In the genomic region with DNA sequence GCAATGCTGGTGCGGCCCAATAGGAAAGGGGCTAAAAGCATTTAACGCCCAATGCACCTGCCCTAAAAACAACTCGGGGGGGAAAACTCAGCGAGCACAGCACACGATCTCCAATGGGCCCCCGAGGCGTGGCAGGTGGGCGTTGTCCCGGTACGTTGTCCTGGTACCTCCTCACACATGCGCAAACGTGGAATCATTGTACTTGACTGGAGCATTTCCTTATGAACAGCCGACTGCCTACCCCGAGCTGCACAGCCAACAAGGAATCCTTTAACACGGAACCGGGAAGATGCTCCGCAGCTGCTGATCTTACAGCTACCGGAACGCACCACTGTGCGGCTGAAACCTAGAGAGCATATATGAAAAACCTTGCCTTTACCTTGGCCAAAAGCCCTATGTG, we compare ENCODE assay signal across 35 mouse cellular contexts. TPM values are rescaled to one million over a fixed set of nuclear protein-coding genes. Genes with fewer than 3 reads are reported as not detected.
DNase-seq lines count a peak whose midpoint lies in the region; ATAC-seq and TF ChIP-seq lines count a peak whose summit lies in the region.
"Had no signal": no experiment of that assay in that cellular context is flagged by ENCODE, and none has a peak within 500 bp of the region (broad histone marks: within the 10 kb centered on the region; RNA-seq: fewer than 3 reads in every experiment).

No protein-coding gene starts in this region.

- no peak overlapping the region for H3K27ac ChIP-seq in ES-E14 (ENCODE audit: insufficient read depth, low read depth, low read length, poor library complexity, severe bottlenecking)
- H3K27ac ChIP-seq in embryonic facial prominence, embryonic 10.5 days (replicated peaks), result no peak overlapping the region
- H3K27ac ChIP-seq in stomach, postnatal 0 days (replicated peaks), result no peak overlapping the region
- H3K27ac ChIP-seq in forebrain, embryonic 11.5 days (ENCODE audit: low read depth, low read length), result no peak overlapping the region
- H3K27ac ChIP-seq: forebrain, embryonic 10.5 days; hindbrain, embryonic 10.5 days; hindbrain, embryonic 13.5 days had no signal

- no peaks in the 10 kb centered on the region for H3K36me3 ChIP-seq in E14TG2a.4 (ENCODE audit: insufficient read depth, low read length)
- no peaks in the 10 kb centered on the region for H3K36me3 ChIP-seq in ES-E14 (ENCODE audit: control insufficient read depth, insufficient read depth, low read length, poor library complexity, severe bottlenecking)
- H3K36me3 ChIP-seq in embryonic facial prominence, embryonic 10.5 days (replicated peaks), result no peaks in the 10 kb centered on the region
- H3K36me3 ChIP-seq in stomach, postnatal 0 days (ENCODE audit: control insufficient read depth, insufficient read depth, low read length), result no peaks in the 10 kb centered on the region
- H3K36me3 ChIP-seq in forebrain, embryonic 11.5 days (ENCODE audit: control insufficient read depth, insufficient read depth, low read length), result no peaks in the 10 kb centered on the region
- H3K36me3 ChIP-seq: forebrain, embryonic 10.5 days; hindbrain, embryonic 10.5 days; hindbrain, embryonic 13.5 days had no signal

- peak overlapping the region; percentile 2; the same call in 1 of the 2 replicates for H3K9ac ChIP-seq in ES-E14 (ENCODE audit: insufficient read depth, low read depth, low read length, poor library complexity, severe bottlenecking)
- H3K9ac ChIP-seq in stomach, postnatal 0 days (ENCODE audit: low read length), result no peak overlapping the region
- H3K9ac ChIP-seq in forebrain, embryonic 11.5 days (ENCODE audit: low read length), result no peak overlapping the region
- H3K9ac ChIP-seq: hindbrain, embryonic 13.5 days had no signal

- ATAC-seq in stomach, postnatal 0 days (ENCODE audit: low FRiP score, low TSS enrichment), result no peak
- no peak for ATAC-seq in forebrain, embryonic 11.5 days (replicated peaks; ENCODE audit: low FRiP score)
- ATAC-seq: forebrain, embryonic 14.5 days; hindbrain, embryonic 16.5 days; intestine, postnatal 0 days had no signal

- H3K9me3 ChIP-seq in E14TG2a.4 (ENCODE audit: low read length) (0 out of 2 replicates have a peak, but pooled peaks cover 2% of the 10 kb centered on the region), ES-E14 (ENCODE audit: control insufficient read depth, insufficient read depth, low read depth, low read length) (no peaks in the 10 kb centered on the region)
- H3K9me3 ChIP-seq in embryonic facial prominence, embryonic 10.5 days, result no peaks in the 10 kb centered on the region
- H3K9me3 ChIP-seq in stomach, postnatal 0 days (ENCODE audit: control insufficient read depth, low read length), result no peaks in the 10 kb centered on the region
- H3K9me3 ChIP-seq in forebrain, embryonic 11.5 days (ENCODE audit: control insufficient read depth, low read length), result no peaks in the 10 kb centered on the region
- H3K9me3 ChIP-seq: forebrain, embryonic 10.5 days; hindbrain, embryonic 13.5 days had no signal

- no peak overlapping the region for H3K4me2 ChIP-seq in stomach, postnatal 0 days (replicated peaks; ENCODE audit: low read depth)
- H3K4me2 ChIP-seq in forebrain, embryonic 11.5 days (ENCODE audit: low read depth, low read length, severe bottlenecking), result no peak overlapping the region
- H3K4me2 ChIP-seq: heart, embryonic 11.5 days; hindbrain, embryonic 13.5 days had no signal

- in situ Hi-C loops in ES-E14 (cut with MboI; ENCODE audit: low sequenced_read_pairs in 2 of 2, unreplicated experiment in 2 of 2), result no loop called here

- H3K4me1 ChIP-seq in E14TG2a.4 (replicated peaks; ENCODE audit: low read depth, low read length) (peaks cover 11% of the 10 kb centered on the region), ES-E14 (ENCODE audit: control insufficient read depth in 2 of 2, insufficient read depth in 2 of 2, low read length in 2 of 2, poor library complexity in 1 of 2) (peaks cover 0 to 2% of the 10 kb centered on the region in 2 experiments; a peak in 1 of 4 replicates)
- no peaks in the 10 kb centered on the region for H3K4me1 ChIP-seq in embryonic facial prominence, embryonic 10.5 days
- no peaks in the 10 kb centered on the region for H3K4me1 ChIP-seq in stomach, postnatal 0 days (replicated peaks; ENCODE audit: control insufficient read depth, insufficient read depth)
- no peaks in the 10 kb centered on the region for H3K4me1 ChIP-seq in forebrain, embryonic 11.5 days (replicated peaks; ENCODE audit: control insufficient read depth, insufficient read depth, low read length)
- H3K4me1 ChIP-seq: forebrain, embryonic 10.5 days; hindbrain, embryonic 10.5 days; hindbrain, embryonic 13.5 days had no signal

- H3K4me3 ChIP-seq in E14TG2a.4 (replicated peaks; ENCODE audit: low read length) (peak overlapping the region; percentile 54), ES-E14 (ENCODE audit: insufficient read depth in 1 of 2, low read depth in 1 of 2, low read length in 2 of 2, poor library complexity in 1 of 2, severe bottlenecking in 1 of 2) (peak overlapping the region in 1 of 2 experiments; percentile 31; a peak in 2 of 4 replicates)
- no peak overlapping the region for H3K4me3 ChIP-seq in embryonic facial prominence, embryonic 10.5 days
- H3K4me3 ChIP-seq in stomach, postnatal 0 days (ENCODE audit: low read depth, low read length), result no peak overlapping the region
- H3K4me3 ChIP-seq in forebrain, embryonic 11.5 days (ENCODE audit: low read depth, low read length), result no peak overlapping the region
- H3K4me3 ChIP-seq: forebrain, embryonic 10.5 days; hindbrain, embryonic 10.5 days; hindbrain, embryonic 13.5 days had no signal

- peaks cover 27% of the 10 kb centered on the region for H3K27me3 ChIP-seq in E14TG2a.4 (ENCODE audit: insufficient read depth, low read length)
- H3K27me3 ChIP-seq in embryonic facial prominence, embryonic 10.5 days (replicated peaks; ENCODE audit: low read depth, poor library complexity, severe bottlenecking), result peaks cover 10% of the 10 kb centered on the region
- H3K27me3 ChIP-seq in stomach, postnatal 0 days (ENCODE audit: control insufficient read depth, insufficient read depth, low read length), result no peaks in the 10 kb centered on the region
- H3K27me3 ChIP-seq in forebrain, embryonic 11.5 days (ENCODE audit: control insufficient read depth, insufficient read depth, low read length), result no peaks in the 10 kb centered on the region
- H3K27me3 ChIP-seq: CH12.LX had no signal

- 93% methylated on average over 20 of the region's 20 CpGs for whole genome bisulfite sequencing in embryonic facial prominence, embryonic 10.5 days
- 89% methylated on average over 20 of the region's 20 CpGs for WGBS in stomach, postnatal 0 days
- 93% methylated on average over 20 of the region's 20 CpGs for WGBS in forebrain, embryonic 11.5 days

- no peak for TF ChIP-seq EP300 in stomach, postnatal 0 days (optimal IDR thresholded peaks at IDR 0.05)

- no peak for TF ChIP-seq CTCF in E14TG2a.4 (conservative IDR thresholded peaks at IDR 0.05; ENCODE audit: low read length)
- no peak for TF ChIP-seq CTCF in stomach, postnatal 0 days (IDR thresholded peaks at IDR 0.05; ENCODE audit: low read depth)

- peak; percentile 72 for DNase-seq in heart, adult 11 months
- DNase-seq in heart, postnatal 4 days, result no peak
- no peak for DNase-seq in ES-E14 (ENCODE audit: low read depth, low spot score)
- DNase-seq in embryonic facial prominence, embryonic 10.5 days (ENCODE audit: low spot score), result peak; percentile 4
- DNase-seq in stomach, postnatal 0 days (ENCODE audit: low spot score), result no peak
- no peak for DNase-seq in forebrain, embryonic 11.5 days (ENCODE audit: low spot score)
- no peak for DNase-seq in thymus, postnatal 0 days (ENCODE audit: low spot score)
- DNase-seq: adrenal gland, postnatal 10 days; adrenal gland, postnatal 36 days; cerebellum, adult 18-20 months; cerebellum, adult 9-10 months; cerebellum, postnatal 14 days; embryo, embryonic 11 days; gastrocnemius, postnatal 25 days; kidney, adult 2 months had no signal

RNA-seq across cellular contexts. Expression of a gene that starts 6.8 kb away (rescaled TPM):
- under 1 TPM in 1 of 2 experiments, not detected in 1; 0.21 TPM for total RNA-seq in heart, postnatal 4 days (2021)
- total RNA-seq in ES-E14 (2012; rRNA removed), result not detected in 2 replicates
- polyA plus RNA-seq in embryonic facial prominence, embryonic 10.5 days (2016; fragmentation: Nextera tagmentation; extraction: Ambion mirVana), result not detected in 2 replicates
- polyA plus RNA-seq in stomach, postnatal 0 days (2015; fragmentation: Nextera tagmentation; extraction: Ambion mirVana), result 0.16 TPM in 2 replicates
- polyA plus RNA-seq in forebrain, embryonic 11.5 days (2014; fragmentation: Nextera tagmentation; extraction: Ambion mirVana), result not detected in 2 replicates
- 1.8 and 1.9 TPM in 2 replicates for polyA plus RNA-seq in thymus, postnatal 0 days (2015; fragmentation: Nextera tagmentation; extraction: Ambion mirVana)
- total RNA-seq: CH12.LX; common myeloid progenitor, adult 5-6 weeks; gastrocnemius, postnatal 25 days; heart, adult 8-10 months; heart, postnatal 25 days; MEL had no signal
- polyA plus RNA-seq: embryonic facial prominence, embryonic 11.5 days; embryonic facial prominence, embryonic 14.5 days; forebrain, embryonic 10.5 days; forebrain, embryonic 14.5 days; heart, embryonic 11.5 days; heart, embryonic 14.5 days; heart, postnatal 0 days; hindbrain, embryonic 13.5 days had no signal

RNA-seq across cellular contexts. Expression of a gene that starts 10.4 kb away (rescaled TPM):
- 1 to 10 TPM; 2.2 to 2.5 TPM for total RNA-seq in heart, postnatal 4 days (2021)
- 0.27 and 0.32 TPM in 2 replicates for total RNA-seq in ES-E14 (2012; rRNA removed)
- polyA plus RNA-seq in embryonic facial prominence, embryonic 10.5 days (2016; fragmentation: Nextera tagmentation; extraction: Ambion mirVana), result 0.23 and 0.25 TPM in 2 replicates
- 0.30 and 0.53 TPM in 2 replicates for polyA plus RNA-seq in stomach, postnatal 0 days (2015; fragmentation: Nextera tagmentation; extraction: Ambion mirVana)
- polyA plus RNA-seq in forebrain, embryonic 11.5 days (2014; fragmentation: Nextera tagmentation; extraction: Ambion mirVana), result 0.23 and 0.25 TPM in 2 replicates
- not detected in 2 replicates for polyA plus RNA-seq in thymus, postnatal 0 days (2015; fragmentation: Nextera tagmentation; extraction: Ambion mirVana)
- total RNA-seq: CH12.LX; common myeloid progenitor, adult 5-6 weeks; gastrocnemius, adult 8-10 months; gastrocnemius, postnatal 25 days; MEL had no signal
- polyA plus RNA-seq: gonadal fat pad, adult 2 months had no signal

RNA-seq across cellular contexts. Expression of a gene that starts 23.6 kb away (rescaled TPM):
- not detected for total RNA-seq in heart, postnatal 4 days (2021)
- total RNA-seq in ES-E14 (2012; rRNA removed), result not detected in 2 replicates
- not detected in 2 replicates for polyA plus RNA-seq in embryonic facial prominence, embryonic 10.5 days (2016; fragmentation: Nextera tagmentation; extraction: Ambion mirVana)
- not detected in 2 replicates for polyA plus RNA-seq in stomach, postnatal 0 days (2015; fragmentation: Nextera tagmentation; extraction: Ambion mirVana)
- polyA plus RNA-seq in forebrain, embryonic 11.5 days (2014; fragmentation: Nextera tagmentation; extraction: Ambion mirVana), result not detected in 2 replicates
- polyA plus RNA-seq in thymus, postnatal 0 days (2015; fragmentation: Nextera tagmentation; extraction: Ambion mirVana), result not detected in 2 replicates
- total RNA-seq: adrenal gland, adult 18-20 months; adrenal gland, postnatal 10 days; adrenal gland, postnatal 36 days; CH12.LX; common myeloid progenitor, adult 5-6 weeks; gastrocnemius, adult 8-10 months; gastrocnemius, postnatal 25 days; heart, postnatal 25 days; MEL had no signal
- polyA plus RNA-seq: embryonic facial prominence, embryonic 11.5 days; embryonic facial prominence, embryonic 14.5 days; forebrain, embryonic 10.5 days; forebrain, embryonic 14.5 days; gonadal fat pad, adult 2 months; heart, embryonic 11.5 days; heart, embryonic 14.5 days; heart, postnatal 0 days; hindbrain, embryonic 10.5 days; hindbrain, embryonic 13.5 days; hindbrain, embryonic 16.5 days; intestine, postnatal 0 days; kidney, adult 2 months had no signal

RNA-seq across cellular contexts. Expression of a gene that starts 24.2 kb away (rescaled TPM):
- total RNA-seq in heart, postnatal 4 days (2021), result 1 to 10 TPM; 1.3 to 1.5 TPM
- 0.04 and 0.05 TPM in 2 replicates for total RNA-seq in ES-E14 (2012; rRNA removed)
- polyA plus RNA-seq in embryonic facial prominence, embryonic 10.5 days (2016; fragmentation: Nextera tagmentation; extraction: Ambion mirVana), result 0.16 and 0.39 TPM in 2 replicates
- polyA plus RNA-seq in stomach, postnatal 0 days (2015; fragmentation: Nextera tagmentation; extraction: Ambion mirVana), result 1.2 and 1.3 TPM in 2 replicates
- polyA plus RNA-seq in forebrain, embryonic 11.5 days (2014; fragmentation: Nextera tagmentation; extraction: Ambion mirVana), result 0.31 TPM in 1 of 2 replicates, not detected in the other
- 0.14 and 0.36 TPM in 2 replicates for polyA plus RNA-seq in thymus, postnatal 0 days (2015; fragmentation: Nextera tagmentation; extraction: Ambion mirVana)
- total RNA-seq: CH12.LX; common myeloid progenitor, adult 5-6 weeks had no signal

RNA-seq across cellular contexts. Expression of a gene that starts 38.1 kb away (rescaled TPM):
- total RNA-seq in heart, postnatal 4 days (2021), result 1 to 10 TPM; 2.9 to 3.4 TPM
- total RNA-seq in ES-E14 (2012; rRNA removed), result 0.36 and 0.58 TPM in 2 replicates
- polyA plus RNA-seq in embryonic facial prominence, embryonic 10.5 days (2016; fragmentation: Nextera tagmentation; extraction: Ambion mirVana), result 0.80 and 0.81 TPM in 2 replicates
- 1.3 TPM in 2 replicates for polyA plus RNA-seq in stomach, postnatal 0 days (2015; fragmentation: Nextera tagmentation; extraction: Ambion mirVana)
- 1.5 and 1.8 TPM in 2 replicates for polyA plus RNA-seq in forebrain, embryonic 11.5 days (2014; fragmentation: Nextera tagmentation; extraction: Ambion mirVana)
- 0.62 and 0.95 TPM in 2 replicates for polyA plus RNA-seq in thymus, postnatal 0 days (2015; fragmentation: Nextera tagmentation; extraction: Ambion mirVana)

Comparison
In these comparisons a context has a peak if more than half of its experiments do, and no peak if none do; other contexts are left out.
1. DNase-seq: peak in heart, adult 11 months (single experiment) and embryonic facial prominence, embryonic 10.5 days (single experiment); none in heart, postnatal 4 days (single experiment), ES-E14 (single experiment), stomach, postnatal 0 days (single experiment), forebrain, embryonic 11.5 days (single experiment) and thymus, postnatal 0 days (single experiment).